Mouse (Mus musculus) adipocyte (in vitro differentiated cells): ENCODE measurements at regions not wholly inside any gene's neighbourhood (a gene's known extent, or its start where the extent isn't known, plus 50 kb on each side); places are given as distances from the start of the nearest gene placed in this dataset.
"Not testable (repeated sequence)": the region's sequence is repeated elsewhere in the genome, so short reads cannot be mapped to it uniquely, and the experiment has no call there.

Source experiments
- DNase-seq: peaks from one replicate; pipeline ENCODE4 v3.0.0-alpha.2; 2016; ENCODE audit warnings: low spot score

- no peak for DNase-seq
These were observed 57.1 kb downstream of the Ccdc54 start for GRCm38 (mm10) chr16:50533881-50534280.

GRCm38 (mm10) chr16:50529511-50530416 lies 61.2 kb downstream of the Ccdc54 start:
- DNase-seq, result peak; percentile 97

GRCm38 (mm10) chr16:50528677-50529510 lies 62.1 kb downstream of the Ccdc54 start:
- DNase-seq, result peak; percentile 78

GRCm38 (mm10) chr16:50528355-50528676 lies 62.6 kb downstream of the Ccdc54 start:
- no peak for DNase-seq

GRCm38 (mm10) chr16:50526930-50527329 lies 64.0 kb downstream of the Ccdc54 start:
- not testable (repeated sequence) for DNase-seq

DNA sequence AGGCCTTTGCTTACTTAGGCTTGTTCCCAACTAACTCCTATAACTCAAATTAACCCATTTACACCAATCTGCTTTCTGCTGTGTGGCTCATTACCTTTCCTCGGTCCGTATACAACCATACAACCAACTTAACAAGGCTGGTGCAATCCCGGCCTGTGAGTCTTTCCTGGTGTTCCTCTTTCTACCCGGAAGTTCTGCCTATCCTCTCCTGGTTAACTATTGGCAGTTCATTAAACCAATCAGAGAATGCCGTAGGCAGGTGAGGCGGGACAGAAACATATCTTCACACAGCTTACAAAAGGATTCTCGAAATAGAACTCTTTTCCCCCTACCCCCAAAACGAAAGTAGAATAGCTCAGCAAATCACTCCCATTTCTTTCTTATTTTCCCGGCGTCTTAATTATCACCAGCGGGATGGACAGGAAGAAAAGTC lies 65.0 kb downstream of the Ccdc54 start:
- DNase-seq, result no peak

DNA sequence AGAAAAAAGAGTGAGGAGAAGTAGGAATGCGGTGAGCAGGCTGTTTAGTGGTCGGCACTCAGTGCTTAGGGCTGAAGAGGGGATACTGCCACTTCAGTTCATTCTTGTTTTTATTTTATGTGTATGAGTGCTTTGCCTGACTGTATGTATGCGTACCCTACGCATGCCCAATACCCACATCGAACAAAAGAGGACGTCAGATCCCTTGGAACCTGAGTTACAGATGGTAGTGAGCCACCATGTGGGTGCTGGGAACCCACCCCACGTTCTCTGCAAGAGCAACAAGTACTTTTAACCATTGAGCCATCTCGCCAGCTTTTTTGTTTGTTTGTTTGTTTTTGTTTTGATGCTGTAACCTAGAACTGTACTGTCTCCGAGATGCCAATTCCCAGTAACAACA lies 65.5 kb downstream of the Ccdc54 start:
- no peak for DNase-seq

DNA sequence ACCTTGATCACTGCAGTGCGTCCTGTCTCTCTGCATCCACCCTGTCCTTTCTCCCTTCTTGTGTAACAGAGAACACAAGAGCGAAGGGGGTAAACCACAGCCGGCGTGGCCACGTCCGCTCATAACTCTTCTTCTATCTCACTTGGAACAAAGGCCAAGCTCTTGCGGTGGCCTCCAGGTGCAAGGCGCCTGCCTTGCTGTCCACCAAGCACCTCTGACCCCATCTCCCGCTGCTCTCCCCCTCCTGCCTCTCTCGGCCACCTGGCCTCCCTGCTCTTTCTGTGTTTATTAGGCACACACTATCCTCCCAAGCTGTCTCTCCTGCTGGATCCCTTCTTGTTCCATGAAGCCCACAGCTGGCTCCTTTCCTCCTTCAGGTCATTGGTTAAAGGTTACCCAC lies 71.3 kb downstream of the Ccdc54 start:
- DNase-seq, result no peak

DNA sequence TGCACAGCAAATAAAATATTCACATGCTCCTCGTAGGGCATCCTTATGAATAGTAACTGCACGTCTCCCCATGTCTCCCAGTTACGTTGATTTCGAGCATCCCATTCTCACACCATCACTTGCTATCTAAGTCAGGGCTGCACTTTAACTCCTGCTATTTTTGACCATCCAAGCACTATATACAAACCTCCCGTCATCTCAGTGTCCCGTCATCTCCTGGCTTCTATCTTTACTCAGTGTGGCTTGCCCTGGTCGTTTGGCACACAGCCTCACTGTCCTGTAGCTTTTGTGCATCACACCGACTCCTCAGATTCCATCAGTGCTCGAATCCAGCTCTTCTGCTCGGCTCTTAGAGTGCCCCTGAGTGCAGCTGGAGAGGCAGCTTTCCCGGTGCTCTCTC lies 74.4 kb downstream of the Ccdc54 start:
- DNase-seq, result no peak

DNA sequence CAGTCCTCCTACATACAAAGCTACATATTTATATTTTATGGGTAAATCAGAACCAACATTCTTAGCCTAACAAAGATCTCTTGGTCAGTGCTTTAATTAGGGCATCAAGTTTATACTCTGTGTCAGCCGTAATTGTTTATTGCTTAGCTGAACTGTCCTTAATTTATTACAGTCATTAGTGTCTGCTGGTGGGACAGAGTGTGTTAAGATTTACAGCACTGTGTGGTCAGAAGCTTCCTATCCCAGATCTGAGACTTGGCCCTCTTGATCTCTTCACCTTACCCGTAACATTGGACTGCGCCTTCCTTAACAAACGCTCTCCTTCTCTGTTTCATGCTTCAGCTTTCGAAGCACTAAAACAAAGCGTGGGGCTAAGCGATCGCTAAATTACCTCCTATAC lies 75.9 kb downstream of the Ccdc54 start:
- no peak for DNase-seq

- no peak for DNase-seq
These were observed 78.9 kb downstream of the Ccdc54 start for GRCm38 (mm10) chr16:50512080-50512479.

- no peak for DNase-seq
These were observed 77.3 kb upstream of the Bbx start for GRCm38 (mm10) chr16:50509529-50509895.

DNA sequence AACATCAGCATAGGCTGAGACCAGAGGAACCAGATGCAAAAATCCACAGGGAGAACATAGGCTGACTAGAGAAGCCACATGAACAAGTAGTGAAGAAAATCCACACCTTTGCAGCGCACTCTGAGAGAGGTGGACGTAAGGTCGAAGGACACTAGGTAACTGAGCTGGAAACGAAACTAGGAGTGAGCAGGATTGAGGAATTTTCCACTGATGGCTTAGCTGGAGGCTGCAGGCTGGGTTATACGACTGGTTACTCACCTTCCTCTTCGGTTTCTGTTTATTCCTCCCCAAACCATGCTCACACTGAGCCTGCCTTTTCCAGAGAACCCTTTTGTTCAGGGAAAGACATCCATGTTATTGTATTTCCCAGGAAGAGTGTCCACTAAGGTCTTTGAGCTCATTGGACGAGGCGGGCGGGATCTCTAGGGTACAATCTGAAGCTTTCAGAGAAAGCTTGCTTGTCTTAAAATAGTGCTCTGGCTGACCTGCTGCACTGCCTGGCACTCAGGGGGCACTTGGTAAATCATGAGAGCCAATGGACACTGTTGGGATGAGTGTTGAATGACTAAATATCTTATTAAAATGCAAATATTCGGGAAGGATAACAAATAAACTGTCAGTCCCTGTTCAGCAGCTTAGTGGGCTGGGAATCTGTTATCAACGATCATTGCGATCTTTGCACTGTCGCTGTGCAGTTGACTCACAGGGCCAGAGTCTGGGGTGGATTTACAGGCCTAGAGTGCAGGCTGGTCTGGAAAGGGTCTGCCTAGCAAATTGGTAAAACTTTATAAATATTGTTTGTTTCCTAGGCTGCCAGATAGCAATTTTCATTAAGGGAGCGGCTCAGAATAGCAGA lies 76.7 kb upstream of the Bbx start:
- DNase-seq, result no peak

- no peak for DNase-seq
These were observed 72.4 kb upstream of the Bbx start for GRCm38 (mm10) chr16:50504619-50505018.

GRCm38 (mm10) chr16:50498909-50499308 lies 66.7 kb upstream of the Bbx start:
- no peak for DNase-seq

DNA sequence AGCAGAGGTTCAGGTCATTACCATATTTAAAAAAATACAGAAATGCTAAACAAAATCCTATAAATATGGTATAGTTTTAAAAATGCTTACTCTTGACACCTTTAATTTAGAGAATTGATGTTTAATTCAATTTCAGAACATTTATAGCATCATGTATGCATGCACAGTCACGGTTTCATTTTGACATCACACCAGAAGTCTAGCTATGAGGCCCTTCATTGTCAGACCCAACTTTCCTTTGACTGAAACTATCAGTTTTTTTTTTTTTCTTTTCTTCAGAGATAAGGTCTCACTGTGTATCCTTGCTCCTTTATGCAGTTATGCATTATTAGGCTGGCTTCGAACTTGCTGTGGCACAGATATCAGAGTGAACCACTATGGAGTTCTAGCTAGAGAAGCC lies 61.5 kb upstream of the Bbx start:
- DNase-seq, result no peak

- no peak for DNase-seq
These were observed 57.1 kb upstream of the Bbx start for GRCm38 (mm10) chr16:50489244-50489643.

GRCm38 (mm10) chr16:50482360-50482786 lies 50.2 kb upstream of the Bbx start:
- DNase-seq, result no peak
